Mouse (Mus musculus): ENCODE data around the gene Rdh16f2. TPM values are rescaled to one million over a fixed set of nuclear protein-coding genes. Genes with fewer than 3 reads are reported as not detected.
"Not testable (repeated sequence)": the region's sequence is repeated elsewhere in the genome, so short reads cannot be mapped to it uniquely, and the experiment has no call there.

The Rdh16f2 gene
- not detected in 2 replicates for polyA plus RNA-seq (2016; fragmentation: Nextera tagmentation; extraction: Ambion mirVana)

GRCm38 (mm10) chr10:127866232-127866631 lies at the start of gene Rdh16f2:
Gene Rdh16f2 (plus strand): TSS chr10:127866474.
- no peak within 1 kb of the TSS for H3K4me3 ChIP-seq
- no peaks in the 10 kb centered on the region for H3K4me1 ChIP-seq
- H3K4me2 ChIP-seq (replicated peaks) = no peak within 1 kb of the TSS
- H3K9ac ChIP-seq = no peak within 1 kb of the TSS
- peaks cover 3% of the 10 kb centered on the region; the same call in 1 of the 2 replicates for H3K9me3 ChIP-seq
- no peak within 1 kb of the TSS for H3K27ac ChIP-seq
- ATAC-seq (ENCODE audit: low FRiP score, low read depth) = no peak
- H3K36me3 ChIP-seq = no peaks in the 10 kb centered on the region
- no peaks in the 10 kb centered on the region for H3K27me3 ChIP-seq (replicated peaks)
- 82% methylated on average over 3 of the region's 3 CpGs for WGBS

DNA sequence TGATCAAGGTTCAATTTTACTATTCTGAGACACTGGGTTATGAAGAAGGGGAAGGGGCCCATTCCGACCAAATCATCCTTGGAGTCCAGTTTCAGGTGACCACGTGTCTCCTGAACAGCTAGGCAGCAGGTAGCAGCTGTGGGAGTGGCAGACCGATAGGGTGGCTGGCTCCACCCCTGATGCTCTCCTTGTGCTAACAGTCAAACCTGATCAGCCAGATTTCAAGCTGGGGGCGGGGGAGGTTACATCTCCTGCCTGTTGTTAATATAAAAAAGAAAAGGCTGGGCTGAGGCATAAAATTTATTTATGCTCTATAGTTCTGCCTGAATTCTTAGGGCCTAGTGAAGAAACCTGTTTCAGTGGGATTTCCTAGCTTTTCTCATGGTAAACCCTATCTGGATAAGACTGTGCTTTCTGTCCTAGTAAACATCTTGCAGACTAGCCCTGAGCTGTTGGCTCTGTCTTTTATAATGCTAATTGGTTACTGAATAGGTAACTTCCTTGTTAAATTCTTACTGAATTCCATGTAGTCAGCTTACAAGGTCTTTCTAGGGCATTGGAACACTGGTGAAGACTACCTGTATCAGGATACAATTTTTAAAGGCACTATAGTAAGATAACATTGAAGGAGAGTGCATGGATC lies 48.9 kb upstream of the Rdh16f2 start:
- H3K4me3 ChIP-seq; H3K9ac ChIP-seq; H3K4me2 ChIP-seq (replicated peaks); H3K9me3 ChIP-seq; ATAC-seq (ENCODE audit: low FRiP score, low read depth); H3K27me3 ChIP-seq (replicated peaks); H3K27ac ChIP-seq; H3K36me3 ChIP-seq; H3K4me1 ChIP-seq: not testable (repeated sequence)
- WGBS = 81% methylated on average over 4 of the region's 4 CpGs

DNA sequence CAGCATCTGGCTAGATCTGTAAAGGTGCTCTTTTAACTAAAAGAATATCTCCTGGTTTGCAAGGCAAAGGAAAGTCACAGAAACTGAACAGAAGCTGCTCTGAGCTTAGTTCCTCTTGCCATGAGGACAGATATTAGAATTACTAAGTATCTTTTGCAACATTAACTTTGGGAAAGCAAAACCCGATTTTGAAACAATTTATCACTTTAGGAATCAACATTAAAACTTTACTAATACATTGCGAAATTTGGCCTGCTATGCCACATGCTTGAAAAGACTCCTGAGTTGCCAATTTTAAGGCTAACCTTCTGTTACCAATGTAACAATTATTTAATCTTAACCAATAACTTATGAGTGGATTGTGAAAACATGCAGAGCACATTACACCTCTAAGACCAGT lies 44.5 kb upstream of the Rdh16f2 start:
- H3K4me1 ChIP-seq; H3K36me3 ChIP-seq; H3K27me3 ChIP-seq (replicated peaks); ATAC-seq (ENCODE audit: low FRiP score, low read depth); H3K27ac ChIP-seq; H3K9me3 ChIP-seq; H3K4me3 ChIP-seq; H3K9ac ChIP-seq; H3K4me2 ChIP-seq (replicated peaks): not testable (repeated sequence)
- WGBS = 91% methylated on average over 2 of the region's 2 CpGs

GRCm38 (mm10) chr10:127825386-127825785 lies 40.9 kb upstream of the Rdh16f2 start:
- peaks cover 3% of the 10 kb centered on the region; the same call in 1 of the 2 replicates for H3K9me3 ChIP-seq
- H3K9ac ChIP-seq = no peak overlapping the region
- WGBS = 77% methylated on average over 6 of the region's 6 CpGs
- H3K27me3 ChIP-seq (replicated peaks) = no peaks in the 10 kb centered on the region
- H3K27ac ChIP-seq = no peak overlapping the region
- H3K4me2 ChIP-seq (replicated peaks) = no peak overlapping the region
- ATAC-seq (ENCODE audit: low FRiP score, low read depth) = no peak
- no peaks in the 10 kb centered on the region for H3K36me3 ChIP-seq
- no peak overlapping the region for H3K4me3 ChIP-seq
- no peaks in the 10 kb centered on the region for H3K4me1 ChIP-seq

- H3K9me3 ChIP-seq = no peaks in the 10 kb centered on the region
- no peaks in the 10 kb centered on the region for H3K27me3 ChIP-seq (replicated peaks)
- no peak overlapping the region for H3K27ac ChIP-seq
- no peaks in the 10 kb centered on the region for H3K36me3 ChIP-seq
- 75% methylated on average over 3 of the region's 3 CpGs for WGBS
- no peak overlapping the region for H3K4me3 ChIP-seq
- no peak for ATAC-seq (ENCODE audit: low FRiP score, low read depth)
- H3K4me1 ChIP-seq = no peaks in the 10 kb centered on the region
- H3K9ac ChIP-seq = no peak overlapping the region
- no peak overlapping the region for H3K4me2 ChIP-seq (replicated peaks)
These were observed 37.2 kb upstream of the Rdh16f2 start for GRCm38 (mm10) chr10:127829121-127829520.

- H3K36me3 ChIP-seq; H3K4me1 ChIP-seq; H3K4me2 ChIP-seq (replicated peaks); H3K27ac ChIP-seq; H3K9ac ChIP-seq; H3K9me3 ChIP-seq; ATAC-seq (ENCODE audit: low FRiP score, low read depth); H3K4me3 ChIP-seq; H3K27me3 ChIP-seq (replicated peaks): not testable (repeated sequence)
- WGBS = 97% methylated on average over 1 of the region's 1 CpGs
These were observed 32.1 kb upstream of the Rdh16f2 start for GRCm38 (mm10) chr10:127834186-127834585.

GRCm38 (mm10) chr10:127835292-127835691 lies 31.0 kb upstream of the Rdh16f2 start:
- no peaks in the 10 kb centered on the region for H3K4me1 ChIP-seq
- 88% methylated on average over 5 of the region's 5 CpGs for WGBS
- H3K36me3 ChIP-seq = no peaks in the 10 kb centered on the region
- peaks cover 6% of the 10 kb centered on the region; the same call in 1 of the 2 replicates for H3K9me3 ChIP-seq
- no peak overlapping the region for H3K4me3 ChIP-seq
- no peak overlapping the region for H3K27ac ChIP-seq
- no peak overlapping the region for H3K9ac ChIP-seq
- no peaks in the 10 kb centered on the region for H3K27me3 ChIP-seq (replicated peaks)
- no peak for ATAC-seq (ENCODE audit: low FRiP score, low read depth)
- no peak overlapping the region for H3K4me2 ChIP-seq (replicated peaks)

GRCm38 (mm10) chr10:127837793-127838192 lies 28.5 kb upstream of the Rdh16f2 start:
- not testable (repeated sequence) for H3K27me3 ChIP-seq (replicated peaks); H3K4me1 ChIP-seq; H3K4me3 ChIP-seq; ATAC-seq (ENCODE audit: low FRiP score, low read depth); H3K36me3 ChIP-seq; H3K9ac ChIP-seq; H3K27ac ChIP-seq; H3K9me3 ChIP-seq; H3K4me2 ChIP-seq (replicated peaks)
- WGBS = 96% methylated on average over 5 of the region's 5 CpGs

DNA sequence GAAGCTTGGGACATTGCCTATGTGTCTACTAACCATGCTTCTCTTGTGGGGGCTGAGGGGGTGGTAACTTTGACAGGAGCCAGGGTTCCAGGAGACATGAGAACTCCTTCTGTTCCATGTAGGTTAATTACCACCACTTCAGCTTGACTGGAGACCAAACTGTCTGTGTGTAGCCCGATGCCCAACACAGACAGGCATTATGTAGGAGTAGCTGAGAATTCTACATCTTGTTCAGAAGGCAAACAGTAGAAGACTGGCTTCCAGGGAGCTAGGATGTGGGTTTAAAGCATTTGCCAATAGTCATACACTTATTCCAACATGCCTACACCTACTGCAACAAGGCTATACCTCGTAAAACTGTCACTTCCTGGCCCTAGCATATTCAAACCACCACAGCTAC lies 27.7 kb upstream of the Rdh16f2 start:
- H3K27ac ChIP-seq = no peak overlapping the region
- no peaks in the 10 kb centered on the region for H3K36me3 ChIP-seq
- H3K4me1 ChIP-seq = no peaks in the 10 kb centered on the region
- WGBS = 87% methylated on average over 2 of the region's 2 CpGs
- no peak for ATAC-seq (ENCODE audit: low FRiP score, low read depth)
- no peak overlapping the region for H3K9ac ChIP-seq
- H3K4me2 ChIP-seq (replicated peaks) = no peak overlapping the region
- H3K27me3 ChIP-seq (replicated peaks) = no peaks in the 10 kb centered on the region
- H3K4me3 ChIP-seq = no peak overlapping the region
- H3K9me3 ChIP-seq = peaks cover 6% of the 10 kb centered on the region; the same call in 1 of the 2 replicates

DNA sequence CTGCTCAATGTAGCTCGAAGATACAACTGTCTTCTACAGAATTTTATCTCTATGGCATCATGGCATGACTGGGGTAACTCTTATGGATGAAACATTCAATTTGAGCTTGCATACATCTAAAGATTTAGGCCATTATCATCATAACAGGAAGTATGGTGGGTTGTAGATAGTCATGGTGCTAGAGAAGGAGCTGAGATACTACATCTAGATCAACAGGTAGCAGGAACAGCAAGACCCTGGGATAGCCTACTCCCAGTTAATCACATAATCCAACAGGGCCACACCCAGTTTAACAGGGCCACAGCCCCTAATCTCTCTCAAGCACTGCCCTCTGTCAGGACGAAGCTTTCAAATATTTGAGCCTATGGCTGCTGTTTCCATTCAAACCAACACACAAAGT lies 25.5 kb upstream of the Rdh16f2 start:
- no peak overlapping the region for H3K4me3 ChIP-seq
- no peaks in the 10 kb centered on the region for H3K36me3 ChIP-seq
- H3K9ac ChIP-seq = no peak overlapping the region
- 80% methylated on average over 2 of the region's 2 CpGs for WGBS
- H3K27me3 ChIP-seq (replicated peaks) = no peaks in the 10 kb centered on the region
- no peaks in the 10 kb centered on the region for H3K4me1 ChIP-seq
- H3K9me3 ChIP-seq = peaks cover 6% of the 10 kb centered on the region; the same call in 1 of the 2 replicates
- no peak for ATAC-seq (ENCODE audit: low FRiP score, low read depth)
- no peak overlapping the region for H3K27ac ChIP-seq
- H3K4me2 ChIP-seq (replicated peaks) = no peak overlapping the region

DNA sequence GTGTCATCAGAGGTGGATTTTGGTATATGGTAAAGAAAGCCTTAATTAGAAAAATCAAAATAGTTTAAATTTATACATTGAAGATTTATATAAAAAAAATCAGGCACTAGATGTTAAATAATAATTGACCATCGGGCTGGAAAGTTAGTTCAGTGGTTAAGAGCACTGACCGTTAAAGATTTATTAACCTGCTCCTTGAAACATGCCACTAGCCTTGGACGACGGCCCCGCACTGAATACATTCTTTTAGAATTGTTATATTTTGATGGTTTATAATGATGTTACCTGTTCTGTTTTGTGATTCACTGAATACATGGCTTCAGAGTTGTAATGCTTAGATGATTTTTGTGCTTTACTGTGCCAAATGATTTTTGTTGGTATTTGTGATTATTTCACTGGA lies 20.3 kb upstream of the Rdh16f2 start:
- not testable (repeated sequence) for H3K9ac ChIP-seq; H3K4me3 ChIP-seq; H3K9me3 ChIP-seq; H3K27me3 ChIP-seq (replicated peaks); H3K36me3 ChIP-seq; H3K4me2 ChIP-seq (replicated peaks); ATAC-seq (ENCODE audit: low FRiP score, low read depth); H3K4me1 ChIP-seq; H3K27ac ChIP-seq
- 87% methylated on average over 5 of the region's 5 CpGs for WGBS

DNA sequence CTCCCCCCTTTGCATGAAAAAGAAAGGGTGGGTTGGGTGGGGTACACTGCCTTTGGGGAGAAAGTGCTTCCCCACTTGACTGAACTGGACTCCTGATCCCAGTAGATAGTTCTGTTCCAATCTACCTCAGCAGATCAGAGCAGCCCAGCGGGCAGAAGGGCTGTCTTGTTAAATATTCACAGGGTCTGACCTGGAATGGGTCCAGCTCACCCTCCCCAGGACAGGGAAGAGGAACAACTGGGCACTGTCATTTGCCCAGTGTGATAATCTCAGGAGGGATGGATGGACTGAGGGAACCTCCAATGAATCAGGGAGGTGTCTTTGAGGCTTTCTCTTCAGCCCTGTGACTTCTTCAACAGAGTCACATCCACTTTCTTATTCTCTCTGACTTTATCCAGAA lies 18.2 kb upstream of the Rdh16f2 start:
- ATAC-seq (ENCODE audit: low FRiP score, low read depth) = no peak
- Histone ChIP-seq H3K4me3 (no peak overlapping the region), H3K4me2 (replicated peaks) (no peak overlapping the region), H3K36me3 (no peaks in the 10 kb centered on the region), H3K9me3 (no peaks in the 10 kb centered on the region), H3K4me1 (no peaks in the 10 kb centered on the region), H3K27ac (no peak overlapping the region), H3K27me3 (replicated peaks) (no peaks in the 10 kb centered on the region), H3K9ac (no peak overlapping the region)
- WGBS = 79% methylated on average over 1 of the region's 1 CpGs

DNA sequence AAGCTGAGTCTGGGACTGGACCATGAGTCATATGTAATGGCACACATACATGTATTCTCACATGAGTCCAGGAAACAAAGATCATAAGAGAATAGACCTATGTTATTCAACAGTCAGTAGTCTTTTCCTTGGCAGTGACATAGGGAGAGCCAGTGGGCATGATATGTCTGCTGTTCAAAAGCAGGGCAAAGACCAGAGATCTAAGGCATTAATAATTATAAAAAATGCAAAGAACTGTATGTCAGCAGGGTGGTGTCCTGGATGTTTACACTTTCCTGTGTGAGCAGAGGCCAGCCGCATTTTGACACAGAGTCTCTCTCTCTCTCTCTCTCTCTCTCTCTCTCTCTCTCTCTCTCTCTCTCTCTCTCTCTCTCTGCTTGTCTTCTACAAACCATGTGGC lies 16.6 kb upstream of the Rdh16f2 start, which contains the start of gene Rdh19:
Gene Rdh19, plus strand, starts transcription at position 301 of the 400 bp plus-strand sequence.
- no peaks in the 10 kb centered on the region for H3K27me3 ChIP-seq (replicated peaks)
- H3K9me3 ChIP-seq = no peaks in the 10 kb centered on the region
- H3K27ac ChIP-seq = no peak within 1 kb of the TSS
- no peak within 1 kb of the TSS for H3K4me2 ChIP-seq (replicated peaks)
- 94% methylated on average over 1 of the region's 1 CpGs for WGBS
- H3K4me3 ChIP-seq = no peak within 1 kb of the TSS
- H3K9ac ChIP-seq = no peak within 1 kb of the TSS
- H3K4me1 ChIP-seq = no peaks in the 10 kb centered on the region
- H3K36me3 ChIP-seq = no peaks in the 10 kb centered on the region
- no peak for ATAC-seq (ENCODE audit: low FRiP score, low read depth)

Data from neural tube, embryonic 12.5 days (tissue).